Mouse (Mus musculus): ENCODE data around the gene Klhl41. TPM values are rescaled to one million over a fixed set of nuclear protein-coding genes. Genes with fewer than 3 reads are reported as not detected.
"Not testable (repeated sequence)": the region's sequence is repeated elsewhere in the genome, so short reads cannot be mapped to it uniquely, and the experiment has no call there.

Klhl41 gene
- polyA plus RNA-seq (2014; fragmentation: Nextera tagmentation; extraction: Ambion mirVana) = 0.13 and 0.24 TPM in 2 replicates

GRCm38 (mm10) chr2:69669853-69670252 is at the start of gene Klhl41:
Klhl41 (plus strand) TSS chr2:69670120.
- no peak within 1 kb of the TSS for H3K4me2 ChIP-seq (replicated peaks)
- H3K36me3 ChIP-seq (replicated peaks; ENCODE audit: control insufficient read depth, insufficient read depth) = peaks cover 30% of the 10 kb centered on the region
- H3K4me3 ChIP-seq (replicated peaks; ENCODE audit: low read length) = no peak within 1 kb of the TSS
- H3K9me3 ChIP-seq (ENCODE audit: control insufficient read depth, low read length) = no peaks in the 10 kb centered on the region
- DNase-seq (ENCODE audit: low spot score) (no peak), ATAC-seq (ENCODE audit: low FRiP score) (no peak)
- no peaks in the 10 kb centered on the region for H3K4me1 ChIP-seq (replicated peaks; ENCODE audit: control insufficient read depth, insufficient read depth, low read length)
- no peaks in the 10 kb centered on the region for H3K27me3 ChIP-seq (ENCODE audit: control insufficient read depth, insufficient read depth, low read length)
- WGBS = 89% methylated on average over 9 of the region's 9 CpGs
- no peak within 1 kb of the TSS for H3K27ac ChIP-seq
- H3K9ac ChIP-seq = no peak within 1 kb of the TSS

DNA sequence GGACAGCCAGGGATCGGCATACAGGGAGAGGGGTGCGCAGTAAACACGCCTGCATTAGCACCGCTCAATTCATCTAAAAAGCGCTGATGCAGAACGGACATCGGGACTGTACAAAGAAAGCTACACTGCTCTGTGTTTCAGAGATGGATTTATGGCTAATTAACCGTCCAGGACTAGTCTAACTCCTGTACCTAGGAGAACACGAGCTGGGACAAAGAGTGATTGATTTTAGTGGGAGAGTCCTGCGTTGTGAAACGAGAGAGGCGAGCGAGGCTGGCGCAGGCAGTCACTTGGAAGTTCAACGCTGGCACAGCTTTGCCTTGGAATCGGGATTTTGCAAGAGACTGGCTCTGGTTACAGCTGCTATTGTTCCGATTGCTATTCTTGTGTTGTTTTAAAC is 40.7 kb upstream of the Klhl41 start:
- Histone ChIP-seq H3K4me3 (replicated peaks; ENCODE audit: low read length) (no peak overlapping the region), H3K9me3 (ENCODE audit: control insufficient read depth, low read length) (no peaks in the 10 kb centered on the region), H3K27me3 (ENCODE audit: control insufficient read depth, insufficient read depth, low read length) (no peaks in the 10 kb centered on the region), H3K36me3 (replicated peaks; ENCODE audit: control insufficient read depth, insufficient read depth) (no peaks in the 10 kb centered on the region), H3K4me1 (replicated peaks; ENCODE audit: control insufficient read depth, insufficient read depth, low read length) (no peaks in the 10 kb centered on the region), H3K27ac (no peak overlapping the region), H3K9ac (no peak overlapping the region; the same call in 1 of the 2 replicates), H3K4me2 (replicated peaks) (peak overlapping the region; percentile 12; the same call in 1 of the 2 replicates)
- WGBS = 62% methylated on average over 17 of the region's 17 CpGs
- ATAC-seq (ENCODE audit: low FRiP score) (0 out of 2 replicates have a peak, but pooled peaks have one; percentile 6), DNase-seq (ENCODE audit: low spot score) (no peak)

- no peaks in the 10 kb centered on the region for H3K9me3 ChIP-seq (ENCODE audit: control insufficient read depth, low read length)
- ATAC-seq (ENCODE audit: low FRiP score) (no peak), DNase-seq (ENCODE audit: low spot score) (no peak)
- WGBS = 90% methylated on average over 6 of the region's 6 CpGs
- H3K9ac ChIP-seq = no peak overlapping the region
- H3K36me3 ChIP-seq (replicated peaks; ENCODE audit: control insufficient read depth, insufficient read depth) = no peaks in the 10 kb centered on the region
- no peak overlapping the region for H3K4me3 ChIP-seq (replicated peaks; ENCODE audit: low read length)
- no peaks in the 10 kb centered on the region for H3K27me3 ChIP-seq (ENCODE audit: control insufficient read depth, insufficient read depth, low read length)
- no peak overlapping the region for H3K27ac ChIP-seq
- no peaks in the 10 kb centered on the region for H3K4me1 ChIP-seq (replicated peaks; ENCODE audit: control insufficient read depth, insufficient read depth, low read length)
- H3K4me2 ChIP-seq (replicated peaks) = no peak overlapping the region
These were observed 40.0 kb upstream of the Klhl41 start for GRCm38 (mm10) chr2:69629914-69630313.

GRCm38 (mm10) chr2:69630792-69631191 is 39.1 kb upstream of the Klhl41 start:
- Histone ChIP-seq H3K27ac (no peak overlapping the region), H3K4me3 (replicated peaks; ENCODE audit: low read length) (no peak overlapping the region), H3K27me3 (ENCODE audit: control insufficient read depth, insufficient read depth, low read length) (no peaks in the 10 kb centered on the region), H3K36me3 (replicated peaks; ENCODE audit: control insufficient read depth, insufficient read depth) (no peaks in the 10 kb centered on the region), H3K9me3 (ENCODE audit: control insufficient read depth, low read length) (no peaks in the 10 kb centered on the region), H3K4me1 (replicated peaks; ENCODE audit: control insufficient read depth, insufficient read depth, low read length) (no peaks in the 10 kb centered on the region), H3K4me2 (replicated peaks) (no peak overlapping the region), H3K9ac (no peak overlapping the region)
- WGBS = 95% methylated on average over 5 of the region's 5 CpGs
- ATAC-seq (ENCODE audit: low FRiP score) = no peak
- no peak for DNase-seq (ENCODE audit: low spot score)

DNA sequence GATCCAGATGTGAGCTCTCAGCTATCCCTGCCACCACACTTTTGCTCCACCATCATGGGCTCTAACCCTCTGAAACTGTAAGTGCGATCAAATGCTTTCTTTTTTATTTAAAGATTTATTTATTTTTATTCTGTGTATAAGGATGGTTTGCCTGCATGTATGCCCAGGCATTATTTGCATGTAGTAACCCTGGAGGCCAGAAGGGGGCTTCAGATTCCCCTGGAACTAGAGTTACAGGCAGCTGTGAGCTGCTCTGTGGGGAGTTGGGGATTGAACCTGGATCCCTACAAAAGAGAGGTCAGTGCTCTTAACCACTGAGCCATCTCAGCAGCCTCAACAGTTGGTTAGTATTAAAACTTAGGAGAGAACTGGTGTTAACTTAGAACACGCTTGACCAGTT is 38.5 kb upstream of the Klhl41 start:
- ATAC-seq (ENCODE audit: low FRiP score) (no peak), DNase-seq (ENCODE audit: low spot score) (no peak)
- WGBS = 92% methylated on average over 2 of the region's 2 CpGs
- no peaks in the 10 kb centered on the region for H3K4me1 ChIP-seq (replicated peaks; ENCODE audit: control insufficient read depth, insufficient read depth, low read length)
- no peak overlapping the region for H3K4me3 ChIP-seq (replicated peaks; ENCODE audit: low read length)
- H3K9ac ChIP-seq = no peak overlapping the region
- H3K36me3 ChIP-seq (replicated peaks; ENCODE audit: control insufficient read depth, insufficient read depth) = no peaks in the 10 kb centered on the region
- H3K27me3 ChIP-seq (ENCODE audit: control insufficient read depth, insufficient read depth, low read length) = no peaks in the 10 kb centered on the region
- no peaks in the 10 kb centered on the region for H3K9me3 ChIP-seq (ENCODE audit: control insufficient read depth, low read length)
- no peak overlapping the region for H3K4me2 ChIP-seq (replicated peaks)
- H3K27ac ChIP-seq = no peak overlapping the region

DNA sequence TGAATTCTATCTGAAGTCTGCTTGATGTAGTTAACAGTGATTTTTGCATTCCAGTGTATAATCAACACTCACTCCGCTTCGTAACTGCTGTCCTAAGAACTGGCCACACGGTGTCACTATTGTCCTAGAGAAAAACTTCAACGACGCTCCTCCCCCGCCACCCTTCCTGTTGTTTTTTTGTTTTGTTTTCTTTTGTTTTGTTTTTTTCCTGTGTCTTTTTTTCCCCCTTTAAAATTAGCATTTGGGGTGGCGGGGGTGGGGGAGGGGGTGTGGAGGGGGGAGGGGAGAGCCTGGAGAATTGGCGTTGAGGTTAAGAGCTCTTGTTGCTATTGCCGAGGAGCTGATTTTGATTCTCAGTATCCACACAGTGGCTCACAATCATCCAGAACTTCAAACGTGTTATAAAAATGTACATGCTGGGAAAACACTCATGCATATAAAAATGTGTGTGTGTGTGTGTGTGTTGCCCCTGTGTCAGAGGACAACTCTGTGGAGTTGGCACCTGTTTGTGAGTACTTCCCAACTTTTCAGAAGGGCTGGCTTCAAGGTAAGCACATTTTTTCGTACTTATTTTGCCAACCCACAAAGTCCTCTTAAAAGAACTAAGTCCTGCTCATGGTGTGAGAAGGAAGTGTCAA is 34.7 kb upstream of the Klhl41 start:
- DNase-seq (ENCODE audit: low spot score) (peak; percentile 82), ATAC-seq (ENCODE audit: low FRiP score) (peak; percentile 55; the same call in 1 of the 2 replicates)
- Histone ChIP-seq H3K36me3 (replicated peaks; ENCODE audit: control insufficient read depth, insufficient read depth) (no peaks in the 10 kb centered on the region), H3K4me3 (replicated peaks; ENCODE audit: low read length) (peak overlapping the region; percentile 19; the same call in 1 of the 2 replicates), H3K4me2 (replicated peaks) (peak overlapping the region; percentile 47), H3K27ac (no peak overlapping the region), H3K27me3 (ENCODE audit: control insufficient read depth, insufficient read depth, low read length) (no peaks in the 10 kb centered on the region), H3K9ac (no peak overlapping the region), H3K4me1 (replicated peaks; ENCODE audit: control insufficient read depth, insufficient read depth, low read length) (no peaks in the 10 kb centered on the region), H3K9me3 (ENCODE audit: control insufficient read depth, low read length) (no peaks in the 10 kb centered on the region)
- 10% methylated on average over 11 of the region's 11 CpGs for WGBS

GRCm38 (mm10) chr2:69635807-69636206 is 34.1 kb upstream of the Klhl41 start:
- no peak overlapping the region for H3K4me2 ChIP-seq (replicated peaks)
- no peaks in the 10 kb centered on the region for H3K36me3 ChIP-seq (replicated peaks; ENCODE audit: control insufficient read depth, insufficient read depth)
- WGBS = 76% methylated on average over 6 of the region's 6 CpGs
- no peak overlapping the region for H3K4me3 ChIP-seq (replicated peaks; ENCODE audit: low read length)
- ATAC-seq (ENCODE audit: low FRiP score) (no peak), DNase-seq (ENCODE audit: low spot score) (no peak)
- H3K9me3 ChIP-seq (ENCODE audit: control insufficient read depth, low read length) = no peaks in the 10 kb centered on the region
- no peak overlapping the region for H3K9ac ChIP-seq
- no peak overlapping the region for H3K27ac ChIP-seq
- no peaks in the 10 kb centered on the region for H3K27me3 ChIP-seq (ENCODE audit: control insufficient read depth, insufficient read depth, low read length)
- H3K4me1 ChIP-seq (replicated peaks; ENCODE audit: control insufficient read depth, insufficient read depth, low read length) = no peaks in the 10 kb centered on the region

GRCm38 (mm10) chr2:69637989-69638388 is 31.9 kb upstream of the Klhl41 start:
- DNase-seq (ENCODE audit: low spot score); H3K4me1 ChIP-seq (replicated peaks; ENCODE audit: control insufficient read depth, insufficient read depth, low read length); H3K4me3 ChIP-seq (replicated peaks; ENCODE audit: low read length); ATAC-seq (ENCODE audit: low FRiP score); H3K36me3 ChIP-seq (replicated peaks; ENCODE audit: control insufficient read depth, insufficient read depth); H3K4me2 ChIP-seq (replicated peaks); H3K9ac ChIP-seq; H3K9me3 ChIP-seq (ENCODE audit: control insufficient read depth, low read length); H3K27ac ChIP-seq; H3K27me3 ChIP-seq (ENCODE audit: control insufficient read depth, insufficient read depth, low read length): not testable (repeated sequence)
- 76% methylated on average over 7 of the region's 7 CpGs for WGBS

GRCm38 (mm10) chr2:69640100-69640499 is 29.8 kb upstream of the Klhl41 start:
- no peak overlapping the region for H3K27ac ChIP-seq
- H3K9me3 ChIP-seq (ENCODE audit: control insufficient read depth, low read length) = no peaks in the 10 kb centered on the region
- DNase-seq (ENCODE audit: low spot score) (peak; percentile 57), ATAC-seq (ENCODE audit: low FRiP score) (peak; percentile 83)
- no peaks in the 10 kb centered on the region for H3K27me3 ChIP-seq (ENCODE audit: control insufficient read depth, insufficient read depth, low read length)
- H3K4me1 ChIP-seq (replicated peaks; ENCODE audit: control insufficient read depth, insufficient read depth, low read length) = no peaks in the 10 kb centered on the region
- no peak overlapping the region for H3K9ac ChIP-seq
- no peak overlapping the region for H3K4me3 ChIP-seq (replicated peaks; ENCODE audit: low read length)
- WGBS = 51% methylated on average over 10 of the region's 10 CpGs
- H3K36me3 ChIP-seq (replicated peaks; ENCODE audit: control insufficient read depth, insufficient read depth) = no peaks in the 10 kb centered on the region
- peak overlapping the region; percentile 27 for H3K4me2 ChIP-seq (replicated peaks)
